Mouse (Mus musculus): ENCODE data around the gene Mrpl21. TPM values are rescaled to one million over a fixed set of nuclear protein-coding genes. Genes with fewer than 3 reads are reported as not detected.

Gene Mrpl21
- total RNA-seq, 1 experiment from 2014 or later, result 83.3 TPM

- ATAC-seq (replicated peaks; ENCODE audit: low read depth, poor library complexity, severe bottlenecking), result peak; percentile 22
Measured at GRCm38 (mm10) chr19:3334550-3334949, 51.8 kb downstream of the Mrpl21 start.

GRCm38 (mm10) chr19:3335917-3336316 is 53.2 kb downstream of the Mrpl21 start:
- ATAC-seq (replicated peaks; ENCODE audit: low read depth, poor library complexity, severe bottlenecking), result no peak

- ATAC-seq (replicated peaks; ENCODE audit: low read depth, poor library complexity, severe bottlenecking), result no peak
Measured at GRCm38 (mm10) chr19:3336485-3337255, 54.0 kb downstream of the Mrpl21 start.

- ATAC-seq (replicated peaks; ENCODE audit: low read depth, poor library complexity, severe bottlenecking), result peak; percentile 48
Measured at GRCm38 (mm10) chr19:3339187-3339586, 56.5 kb downstream of the Mrpl21 start.

GRCm38 (mm10) chr19:3341021-3341420 is 58.3 kb downstream of the Mrpl21 start:
- ATAC-seq (replicated peaks; ENCODE audit: low read depth, poor library complexity, severe bottlenecking), result peak; percentile 10; the same call in 1 of the 2 replicates

Other genes starting within 250 kb of the Mrpl21 start
- 4.8 TPM in 2 replicates for gene Ighmbp2, start 116 bp downstream of the Mrpl21 start, total RNA-seq (2017)
- gene Cpt1a, start 39.4 kb downstream of the Mrpl21 start, total RNA-seq (2017), result 46.3 and 51.3 TPM in 2 replicates
- gene Tesmin, start 106.0 kb downstream of the Mrpl21 start, total RNA-seq (2017), result 1.8 and 2.3 TPM in 2 replicates
- gene Gal, start 131.6 kb downstream of the Mrpl21 start, total RNA-seq (2017), result not detected in 2 replicates

Data from common myeloid progenitor, adult 5-6 weeks (primary cell).